Mouse (Mus musculus) spleen, postnatal 36 days (tissue): ENCODE measurements at regions not wholly inside any gene's neighbourhood (a gene's known extent, or its start where the extent isn't known, plus 50 kb on each side); places are given as distances from the start of the nearest gene placed in this dataset.

Experiments
- DNase-seq, 2 experiments: peaks; one replicate each; pipeline ENCODE4 v3.0.0; 2022; ENCODE audit warnings: low spot score in 2 of 2, mixed read lengths in 1 of 2

DNA sequence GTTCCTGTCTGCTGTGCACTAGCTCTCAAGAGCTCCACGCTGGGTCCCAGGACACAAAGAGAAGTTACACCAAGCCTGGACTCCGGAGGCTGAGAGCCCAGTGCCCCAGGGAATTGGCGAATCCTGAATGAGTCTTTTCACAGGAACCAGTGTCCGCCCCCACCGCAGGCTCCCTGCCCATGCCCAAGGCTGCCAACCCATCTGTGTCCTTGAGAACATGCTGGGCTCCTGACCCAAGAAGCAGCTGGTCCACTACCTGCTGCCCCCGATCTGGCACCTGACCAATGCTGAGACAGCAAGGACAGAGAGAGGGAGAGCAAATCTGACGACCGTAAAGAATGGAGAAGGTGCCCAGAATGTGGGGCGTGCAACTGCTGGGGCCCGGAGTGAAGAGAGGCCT, 85.2 kb upstream of the Cplx2 start:
- DNase-seq = no peak

DNA sequence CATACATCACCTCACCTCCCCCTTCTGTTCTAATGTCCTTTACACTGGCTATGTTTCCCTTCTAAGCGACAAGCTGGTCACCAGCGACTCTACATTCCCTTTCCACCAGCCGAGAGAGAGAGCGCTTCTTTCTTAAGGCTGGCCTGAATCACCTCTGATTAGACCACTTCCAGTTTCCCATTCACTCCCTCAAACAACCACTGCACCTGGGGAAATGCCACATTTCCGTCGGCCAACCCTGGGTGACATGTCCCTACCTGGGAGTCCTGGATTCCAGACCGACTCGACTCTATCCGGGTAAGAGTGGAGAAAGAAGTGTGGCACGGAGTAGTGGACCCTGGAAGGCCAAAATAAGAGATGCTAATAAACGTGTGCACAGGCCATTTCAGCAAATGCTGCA, 84.5 kb upstream of the Cplx2 start:
- no peak for DNase-seq

DNA sequence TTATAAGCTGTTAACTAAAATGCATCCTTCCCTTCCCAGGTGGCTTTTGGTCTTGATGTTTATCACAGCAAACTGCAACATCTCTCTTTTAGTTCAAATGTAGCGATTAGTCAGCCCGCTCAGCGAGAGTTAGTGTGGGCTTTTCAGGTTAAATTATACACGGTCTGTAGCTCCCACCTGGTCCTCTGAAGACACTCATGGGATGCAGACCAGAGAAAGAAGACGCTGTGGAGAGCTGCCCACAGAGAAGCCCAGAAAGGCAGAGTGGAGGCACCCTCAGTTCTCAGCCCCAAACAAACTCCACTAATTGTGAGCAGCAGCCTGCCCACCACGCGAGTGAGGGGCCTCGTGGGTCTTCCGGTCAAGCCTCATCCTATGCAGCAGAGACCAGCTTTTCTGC, 81.1 kb upstream of the Cplx2 start:
- DNase-seq = no peak

DNA sequence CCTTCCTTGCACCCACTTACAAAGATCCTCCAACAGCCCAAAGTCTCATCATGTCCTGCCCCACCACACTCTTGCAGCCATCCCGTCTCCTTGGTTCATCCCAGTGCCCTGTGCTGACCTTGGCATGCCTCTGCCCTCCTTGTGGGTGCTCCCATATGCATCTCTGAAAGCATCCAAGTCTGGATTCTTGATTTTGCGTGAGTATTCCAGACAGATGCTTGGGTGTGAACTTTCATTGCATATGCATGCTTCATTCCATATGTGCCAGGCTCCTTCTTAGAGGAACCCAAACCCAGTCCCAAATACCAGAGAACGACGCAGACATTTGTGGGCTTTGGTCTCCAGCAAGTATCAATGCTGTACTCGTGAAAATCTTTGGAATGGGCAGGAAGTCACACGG, 78.8 kb upstream of the Cplx2 start:
- DNase-seq = no peak

DNA sequence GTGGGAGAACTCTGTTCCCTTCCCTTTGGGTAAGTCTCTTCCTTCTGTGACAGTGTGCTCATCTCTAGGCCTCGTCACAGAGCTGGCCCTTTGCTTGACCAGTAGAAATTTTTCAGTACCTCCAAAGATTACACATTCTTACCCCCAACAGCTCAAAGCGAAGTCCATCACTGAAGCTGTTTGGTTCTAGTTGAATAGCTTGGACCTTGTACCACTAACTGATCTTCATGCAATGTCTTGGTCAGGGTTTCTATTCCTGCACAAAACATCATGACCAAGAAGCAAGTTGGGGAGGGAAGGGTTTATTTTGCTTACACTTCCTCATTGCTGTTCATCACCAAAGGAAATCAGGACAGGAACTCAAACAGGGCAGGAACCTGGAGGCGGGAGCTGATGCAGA, 78.1 kb upstream of the Cplx2 start:
- no peak for DNase-seq

DNA sequence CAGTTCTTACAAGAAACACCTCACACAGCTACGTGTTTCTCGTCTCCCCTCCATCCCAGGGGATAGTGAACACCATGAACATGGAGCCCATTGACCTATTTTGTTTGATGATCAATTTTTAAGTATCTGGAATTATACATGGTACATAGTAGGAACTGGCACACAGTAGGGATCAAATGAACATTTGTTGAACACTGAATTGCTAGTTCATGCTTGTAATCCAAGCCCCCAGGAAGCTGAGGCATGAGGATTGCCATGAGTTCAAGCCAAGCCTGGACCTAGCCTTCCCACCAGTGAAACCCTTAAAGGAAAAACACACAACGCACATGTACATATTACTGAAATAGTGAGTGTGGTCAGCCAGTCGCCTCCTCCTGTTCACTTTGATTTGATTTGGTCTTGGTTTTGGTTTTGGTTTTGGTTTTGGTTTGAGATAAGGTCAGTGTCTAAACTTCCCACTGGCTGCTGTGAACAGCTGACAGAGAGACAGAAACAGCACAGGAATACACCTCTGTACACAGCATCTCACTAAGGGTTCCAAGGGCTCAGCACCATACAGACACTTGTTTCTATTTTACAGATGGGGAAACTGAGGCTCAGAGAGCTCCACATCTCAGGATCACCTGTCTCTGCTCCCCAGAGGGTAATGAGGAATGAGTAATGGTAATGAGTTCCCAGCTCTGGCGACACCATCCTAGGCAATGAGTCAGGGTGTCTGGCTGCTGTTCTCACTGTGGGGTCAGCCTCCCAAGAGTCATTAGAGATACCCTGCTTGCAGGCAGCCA, 75.5 kb upstream of the Cplx2 start:
- no peak for DNase-seq

DNA sequence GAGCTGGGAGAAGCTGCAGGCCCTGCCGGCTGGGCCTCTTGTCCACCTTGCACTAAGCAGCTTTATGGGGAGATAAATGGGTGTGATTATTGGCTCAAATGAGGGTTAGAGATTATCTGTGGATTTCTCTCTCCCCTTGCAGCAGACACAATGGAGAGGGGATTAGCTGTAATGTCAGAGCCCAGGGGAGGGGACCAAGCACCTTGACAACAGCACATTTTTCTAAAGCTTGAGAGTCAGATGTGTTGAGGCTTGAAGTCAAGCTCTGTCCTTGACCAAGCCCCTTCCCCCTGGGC, 74.9 kb upstream of the Cplx2 start:
- DNase-seq = no peak

DNA sequence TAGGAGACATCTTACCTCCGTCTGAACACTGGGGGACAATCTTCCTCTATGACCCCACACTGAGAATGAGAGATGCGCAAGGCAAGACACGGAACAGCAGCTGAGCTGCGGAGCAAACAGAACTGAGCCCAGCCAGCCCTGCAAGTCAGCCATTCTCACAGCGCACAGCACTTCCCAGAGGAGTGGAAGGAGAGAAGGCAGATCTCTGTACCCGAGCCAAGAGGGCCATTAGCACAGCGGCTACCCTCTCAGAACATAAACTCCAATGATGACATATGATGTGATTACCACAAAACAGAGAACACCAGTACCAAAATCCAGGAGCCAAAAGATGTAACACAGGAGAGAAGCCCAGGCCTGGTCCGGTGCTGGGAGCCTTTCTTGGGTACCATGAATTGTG, 72.3 kb upstream of the Cplx2 start:
- no peak for DNase-seq

DNA sequence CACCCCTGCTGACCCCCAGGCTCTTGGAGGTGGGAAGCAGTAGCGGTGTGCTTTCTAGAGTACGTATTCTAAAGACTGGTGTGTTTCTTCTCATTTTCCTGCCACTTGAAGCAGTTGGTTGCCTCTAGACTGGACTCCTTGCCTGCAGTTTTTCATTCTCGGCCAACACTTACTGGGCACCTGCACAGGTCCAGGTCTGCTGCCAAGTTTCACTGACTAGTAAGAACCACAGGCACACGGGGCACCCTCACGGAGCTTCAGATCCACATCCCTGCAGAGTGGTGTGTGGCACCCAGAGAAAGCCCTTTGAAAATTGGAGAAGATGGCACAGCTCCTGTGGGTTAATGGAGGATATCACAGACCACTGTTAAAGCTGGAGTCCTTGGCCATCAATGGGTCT, 71.9 kb upstream of the Cplx2 start:
- no peak for DNase-seq

DNA sequence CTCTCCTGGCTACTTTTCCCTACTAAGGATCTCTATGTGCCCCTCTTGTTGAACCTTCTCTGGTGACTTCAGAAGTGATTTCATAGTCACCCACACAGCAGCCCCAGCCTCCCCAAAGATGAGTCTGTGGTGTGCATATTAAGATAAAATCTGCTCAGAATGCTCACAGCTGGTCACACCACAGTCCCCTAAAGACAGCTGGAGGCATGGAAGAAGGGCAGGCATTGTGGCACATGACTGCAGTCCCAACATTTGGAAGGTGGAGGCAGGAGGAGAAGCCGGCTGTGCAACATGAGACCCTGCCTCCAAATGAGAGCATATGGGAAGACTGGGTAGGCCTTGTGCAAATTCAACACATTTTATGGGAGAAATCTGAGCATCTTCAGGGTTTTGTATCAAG, 70.0 kb upstream of the Cplx2 start:
- DNase-seq = no peak

DNA sequence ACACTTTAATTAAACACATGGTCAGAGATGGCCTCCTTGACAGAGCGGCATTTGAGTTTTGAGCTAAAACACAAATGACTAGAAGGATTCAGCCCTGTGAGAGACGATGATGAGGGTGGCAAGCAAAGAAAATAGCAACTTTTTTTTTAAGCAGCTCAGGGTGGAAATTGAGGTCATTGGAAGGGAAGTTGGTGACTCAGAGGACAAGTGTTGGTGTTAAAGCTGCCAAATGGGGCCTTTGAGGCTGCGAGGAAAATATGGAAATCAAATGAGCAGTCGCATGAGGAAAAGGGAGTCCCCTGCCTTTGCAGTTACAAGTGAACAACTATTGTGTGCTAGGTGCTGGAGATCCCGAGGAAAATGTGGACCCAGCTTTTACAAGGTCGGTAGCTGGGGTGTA, 69.5 kb upstream of the Cplx2 start:
- no peak for DNase-seq

DNA sequence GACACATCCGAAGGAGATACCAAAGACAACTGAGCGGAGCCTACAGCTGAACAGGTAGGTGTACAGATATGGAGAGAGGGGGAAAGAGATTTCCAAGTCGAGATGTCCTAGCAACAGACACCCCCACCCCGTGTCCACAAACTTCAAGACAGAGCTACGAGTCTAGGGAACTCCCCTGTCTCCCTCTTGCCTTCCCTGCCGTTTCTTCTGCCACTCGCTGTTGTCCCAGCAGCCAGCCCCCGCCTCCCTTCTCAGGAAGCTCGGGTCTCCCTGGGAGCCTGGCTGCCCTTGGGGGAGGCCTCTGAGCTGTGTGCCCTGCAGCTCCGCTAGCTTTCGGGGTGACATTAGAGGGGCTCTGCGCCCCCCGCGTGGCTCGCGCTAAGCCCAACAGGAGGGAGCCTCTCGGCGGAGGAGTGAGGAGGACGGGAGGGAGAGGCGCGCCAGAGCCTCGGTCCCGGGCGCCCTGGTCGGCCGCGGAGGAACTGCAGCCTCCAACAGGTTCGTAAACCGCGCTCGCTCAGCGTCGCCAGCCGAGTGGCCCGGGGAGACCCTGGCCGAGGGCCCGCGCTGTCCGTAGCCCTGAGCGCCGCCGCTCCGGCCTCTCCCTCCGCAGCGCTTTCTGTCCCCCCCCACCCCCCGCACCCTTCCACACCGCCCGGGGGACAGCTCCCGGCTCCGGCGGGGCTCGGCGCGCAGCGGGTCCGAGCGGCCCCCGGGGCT, 68.6 kb upstream of the Cplx2 start:
- peak; percentile 21 to 23 for DNase-seq

DNA sequence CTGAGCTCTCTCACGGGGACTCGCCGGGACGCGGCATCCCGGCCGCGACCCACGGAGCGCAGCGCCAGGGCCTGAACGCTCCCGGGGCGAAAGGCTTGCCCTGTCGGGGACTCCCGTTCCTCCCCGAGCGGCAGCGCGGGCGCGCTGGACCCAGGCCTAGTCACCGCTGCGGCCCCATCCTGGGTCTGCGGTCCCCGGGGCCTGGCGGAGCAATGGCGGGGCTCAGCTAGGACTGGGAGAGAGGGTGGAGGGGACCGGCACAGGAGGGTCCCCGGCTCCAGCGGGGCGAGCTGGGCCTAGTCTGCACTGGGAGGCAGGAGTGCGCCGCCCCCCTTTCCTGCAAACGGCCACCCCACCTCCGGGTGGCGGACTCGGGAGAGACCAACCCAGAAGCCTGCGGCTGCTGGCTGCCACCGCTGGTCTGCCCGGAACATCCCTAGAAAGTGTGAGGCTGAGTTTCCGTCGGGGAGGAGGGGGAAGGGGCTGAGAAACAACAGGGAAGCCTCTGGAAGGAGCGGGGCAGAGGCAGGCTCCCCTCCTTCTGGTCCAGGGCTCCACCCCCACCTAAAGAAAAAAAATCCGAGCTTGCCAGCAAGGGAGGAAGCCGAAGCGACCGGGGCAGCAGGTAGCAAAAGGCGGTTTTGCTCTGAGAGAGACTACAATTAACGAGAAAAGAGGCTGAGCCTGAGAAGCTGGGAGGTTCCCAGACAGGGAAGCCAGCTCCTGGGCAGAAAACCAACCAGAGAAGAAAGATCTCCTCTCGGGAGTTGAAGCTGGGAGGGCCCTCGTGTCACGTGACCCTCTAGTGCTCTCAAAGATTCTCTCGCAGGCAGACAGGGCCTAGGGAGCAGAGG, 67.9 kb upstream of the Cplx2 start:
- peak; percentile 65 to 68 for DNase-seq

DNA sequence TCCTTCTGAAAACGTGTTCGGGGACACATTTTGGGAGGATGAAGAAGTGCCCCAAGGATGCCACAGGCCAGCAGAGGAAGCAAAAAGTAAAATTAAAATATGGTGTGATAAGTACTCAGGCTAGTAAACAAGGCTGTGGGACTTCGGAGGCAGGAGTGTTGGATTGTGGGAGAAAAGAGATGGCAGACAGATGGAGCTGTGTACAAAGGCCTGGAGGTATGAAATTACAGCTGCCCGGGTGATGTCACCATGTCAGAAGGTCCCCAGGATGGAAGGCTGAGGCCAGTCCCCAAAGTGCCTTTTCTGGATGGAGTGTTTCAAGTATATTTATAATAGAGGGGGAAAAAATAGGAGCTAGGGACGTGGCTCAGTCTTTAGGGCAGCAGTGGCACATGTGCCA, 66.9 kb upstream of the Cplx2 start:
- DNase-seq = no peak

DNA sequence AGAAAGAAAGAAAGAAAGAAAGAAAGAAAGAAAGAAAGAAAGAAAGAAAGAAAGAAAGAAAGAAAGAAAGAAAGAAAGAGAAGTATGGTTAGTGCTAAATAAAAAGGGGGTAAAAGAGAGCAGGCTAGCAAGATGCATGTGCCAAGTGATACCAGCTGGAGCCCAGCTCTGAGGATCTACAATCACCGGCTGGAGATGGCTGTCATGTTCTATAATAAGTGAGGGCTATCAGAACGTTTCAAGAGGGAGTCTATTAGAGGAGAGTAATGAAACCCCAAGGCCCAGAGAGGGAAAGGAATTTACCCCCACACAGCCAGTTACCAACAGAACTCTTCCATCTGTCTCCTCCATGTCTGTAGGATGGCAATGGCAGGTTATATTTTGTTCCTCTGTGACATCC, 62.6 kb upstream of the Cplx2 start:
- no peak for DNase-seq

DNA sequence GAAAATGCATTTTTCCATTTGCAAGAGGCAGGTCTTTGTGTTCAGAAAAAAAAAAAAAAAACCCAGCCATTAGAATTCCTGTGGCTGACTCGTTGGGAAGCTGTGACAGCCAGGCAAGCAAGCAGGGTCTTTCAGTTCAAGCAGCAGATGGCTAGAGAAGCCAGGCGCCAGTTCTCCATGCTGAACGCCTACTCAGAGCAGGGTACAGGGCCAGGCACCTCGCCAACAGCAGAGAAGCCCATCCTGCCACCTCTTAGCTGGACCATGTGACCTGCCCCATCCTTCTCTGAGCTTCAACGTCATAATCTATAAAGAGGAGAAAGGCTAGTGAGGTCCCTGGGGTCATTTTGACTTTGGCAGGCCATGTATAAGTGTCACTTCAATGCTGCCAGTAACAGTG, 61.8 kb upstream of the Cplx2 start:
- no peak for DNase-seq

DNA sequence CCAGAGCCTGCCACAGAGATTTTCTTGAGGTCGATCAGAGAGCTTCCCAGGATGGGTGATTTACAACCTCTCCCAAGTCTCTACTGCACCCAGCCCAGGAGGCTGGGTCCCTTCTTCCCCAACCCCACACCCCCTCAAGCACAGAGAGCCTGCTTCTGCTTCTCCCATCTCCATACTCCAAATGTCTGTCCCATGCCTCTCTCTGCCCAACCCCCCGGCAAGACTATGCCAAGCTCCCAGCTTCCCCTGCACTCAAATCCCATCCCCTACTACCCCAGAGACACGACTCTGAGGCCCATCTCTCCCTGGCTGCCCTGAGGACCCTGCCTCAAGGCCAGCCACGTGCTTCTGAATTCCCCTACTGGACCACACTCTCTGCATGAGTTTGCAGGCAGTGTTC, 61.0 kb upstream of the Cplx2 start:
- no peak for DNase-seq

DNA sequence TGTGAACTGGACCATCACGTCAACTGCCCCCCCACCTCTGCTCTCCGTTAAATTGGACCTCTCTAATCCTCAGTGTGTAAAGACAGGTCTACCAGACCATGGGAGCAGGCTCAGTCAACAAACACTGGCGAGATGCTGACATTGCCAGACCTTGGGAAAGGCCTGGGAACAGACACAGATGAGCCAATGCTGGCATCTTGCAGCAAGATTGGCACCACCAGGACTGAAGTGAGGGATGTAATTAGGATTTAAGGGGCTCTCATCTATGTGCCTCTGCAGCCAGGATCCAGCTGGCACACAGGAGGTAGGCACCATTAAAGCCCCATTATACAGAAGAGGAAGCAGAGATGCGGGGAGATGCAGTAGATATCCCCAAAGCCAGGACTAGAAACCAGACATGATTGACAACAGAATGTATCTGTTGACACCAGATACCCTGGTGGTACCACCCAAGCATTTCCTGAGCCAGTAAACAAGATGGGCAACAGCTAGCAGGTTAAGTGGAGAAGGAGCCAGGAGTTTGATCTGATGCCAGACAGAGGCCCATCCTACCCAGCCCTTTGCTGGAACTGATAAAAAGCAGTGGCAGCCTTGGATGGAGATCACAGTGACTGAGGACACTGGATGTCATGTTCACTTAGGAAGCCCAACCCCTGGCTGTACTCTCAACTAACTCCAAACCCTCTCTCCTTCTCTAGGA, 59.7 kb upstream of the Cplx2 start:
- no peak for DNase-seq

DNA sequence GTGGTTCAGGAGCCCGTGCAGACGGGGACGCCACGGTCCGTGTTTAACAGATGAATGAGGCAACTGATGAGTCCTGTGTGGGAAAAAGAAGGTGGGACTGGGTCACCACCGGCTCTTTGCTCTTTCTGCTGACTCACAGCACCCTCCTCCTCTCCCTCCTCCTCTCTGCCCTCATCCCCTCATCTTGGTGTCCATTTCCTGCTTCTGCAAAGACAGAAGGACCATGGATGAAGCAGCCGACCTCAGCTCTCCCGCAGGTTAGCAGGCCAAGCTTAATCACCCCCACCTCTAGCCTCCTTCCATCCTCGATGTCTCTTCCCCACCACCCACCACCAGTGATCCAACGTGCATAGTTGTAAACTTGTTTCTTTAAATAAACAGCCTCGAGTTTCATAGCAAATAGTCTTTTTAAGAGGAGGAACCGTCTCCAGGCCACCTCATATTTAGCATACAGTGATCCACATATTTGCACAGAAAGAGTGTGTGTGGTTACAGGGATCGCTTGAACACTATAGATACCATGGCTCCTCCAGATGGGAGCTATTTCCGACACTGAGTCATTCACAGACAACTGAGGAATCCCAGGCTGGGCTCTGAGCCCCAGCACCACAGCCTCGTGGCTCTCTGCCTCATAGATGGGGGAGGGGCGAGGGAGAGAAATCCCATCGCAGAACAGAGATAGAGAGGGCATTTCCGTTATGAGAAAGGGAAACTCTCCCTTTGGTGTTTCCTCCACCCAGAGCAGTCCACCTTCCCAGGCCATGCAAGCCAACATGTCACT, 58.6 kb upstream of the Cplx2 start:
- DNase-seq = no peak

DNA sequence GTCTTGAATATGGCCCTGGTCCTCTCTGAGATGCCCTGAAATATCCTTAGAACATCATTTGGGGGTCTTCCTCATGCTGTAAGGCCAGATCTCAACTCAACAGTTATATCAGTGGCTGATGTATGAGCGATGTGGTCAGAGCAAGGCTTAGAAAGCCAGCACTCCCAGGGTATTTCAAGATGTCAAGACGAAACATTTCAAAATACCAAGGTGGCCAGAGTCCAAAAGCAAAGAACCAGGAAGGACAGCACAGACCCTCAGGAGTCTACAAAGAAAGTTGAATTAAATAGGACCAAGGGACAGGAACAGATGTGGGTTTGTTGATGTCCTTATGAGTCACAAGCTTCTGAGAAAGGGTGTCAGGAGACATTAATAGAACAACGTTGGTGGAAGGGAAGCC, 55.8 kb upstream of the Cplx2 start:
- DNase-seq = no peak

DNA sequence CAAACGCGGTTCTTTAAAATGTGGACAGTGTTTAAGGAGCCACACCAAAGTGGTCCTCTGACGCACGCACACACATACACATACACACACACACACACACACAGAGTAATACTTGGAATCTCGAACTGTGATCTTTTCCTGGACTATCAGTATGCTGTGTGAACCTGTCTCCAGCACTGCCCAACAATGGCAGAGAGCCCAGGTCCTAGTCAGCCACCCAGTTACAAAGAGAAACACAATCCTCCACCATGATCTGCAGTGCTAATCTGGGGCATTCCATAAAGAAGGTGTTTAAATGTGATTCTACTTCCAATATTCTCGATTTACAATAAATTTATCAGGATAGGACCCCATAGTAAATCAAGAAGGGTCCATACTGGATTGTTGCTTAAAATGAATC, 54.2 kb upstream of the Cplx2 start:
- no peak for DNase-seq

DNA sequence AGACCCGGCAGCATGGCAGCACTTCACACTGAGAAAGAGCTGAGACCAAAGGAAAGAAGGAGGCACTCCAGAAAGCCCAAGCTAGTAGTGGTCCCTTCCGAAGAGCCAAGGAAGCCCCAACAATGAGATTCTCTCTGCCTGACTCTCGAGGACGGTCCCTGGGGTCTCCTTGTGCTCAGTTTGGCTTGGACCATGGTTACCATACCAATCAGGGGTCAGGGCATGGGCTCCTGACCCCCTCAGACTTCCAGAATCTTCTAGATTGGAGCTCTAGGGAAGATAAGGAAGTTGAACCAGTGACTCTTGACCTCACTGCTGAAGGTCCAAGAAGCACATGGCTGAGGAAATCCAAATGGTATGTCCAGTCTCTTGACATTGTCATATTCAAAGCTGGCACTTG, 53.0 kb upstream of the Cplx2 start:
- DNase-seq = no peak
